Mouse (Mus musculus): ENCODE results near the gene Thumpd3.

GRCm38 (mm10) chr6:113018139-113018538 lies 27.9 kb upstream of the Thumpd3 start:
- TF ChIP-seq CTCF (IDR thresholded peaks at IDR 0.05; ENCODE audit: low read depth), result no peak
- TF ChIP-seq EP300 (optimal IDR thresholded peaks at IDR 0.05), result no peak

All from stomach, postnatal 0 days (tissue).